Mouse (Mus musculus): ENCODE results near the gene Sphk1.
A peak's percentile ranks its signal among the peaks of the same experiment; 100 is the strongest.

Gene Sphk1

GRCm38 (mm10) chr11:116580031-116580652 is 49.4 kb downstream of the Sphk1 start:
- DNase-seq = no peak

DNA sequence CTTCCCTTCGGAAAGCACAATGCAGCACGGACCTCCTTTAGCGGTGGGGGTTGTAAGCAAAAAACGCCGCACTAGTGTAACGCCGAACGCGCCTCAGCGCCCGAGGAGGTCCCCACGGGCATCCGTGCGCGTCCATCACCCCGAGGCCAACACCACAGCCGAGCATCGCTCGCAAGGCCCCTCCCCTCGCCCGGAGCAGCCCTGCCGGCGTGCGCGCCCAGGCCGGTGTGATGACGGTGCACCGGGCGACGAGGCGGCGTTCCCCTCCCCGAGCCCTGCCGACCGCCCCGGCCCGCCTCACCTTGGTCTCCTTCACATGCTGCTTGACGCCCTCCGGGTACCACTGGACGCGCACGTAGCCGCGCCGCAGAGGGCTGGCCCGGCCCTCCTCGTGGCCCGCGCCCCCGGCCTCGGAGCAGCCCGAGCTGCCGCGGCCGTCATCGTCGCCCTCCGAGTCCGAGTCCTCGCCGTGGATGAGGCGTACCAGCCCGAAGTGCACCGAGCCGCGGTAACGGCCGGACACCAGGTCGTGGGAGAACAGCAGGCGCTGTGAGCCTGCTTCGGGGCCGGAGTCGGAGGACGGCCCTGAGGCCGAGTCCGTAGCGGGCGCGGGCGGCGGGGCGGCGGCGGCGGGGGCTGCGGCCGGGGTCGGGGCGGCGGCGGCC is 50.1 kb downstream of the Sphk1 start:
- DNase-seq = peak; percentile 35

DNA sequence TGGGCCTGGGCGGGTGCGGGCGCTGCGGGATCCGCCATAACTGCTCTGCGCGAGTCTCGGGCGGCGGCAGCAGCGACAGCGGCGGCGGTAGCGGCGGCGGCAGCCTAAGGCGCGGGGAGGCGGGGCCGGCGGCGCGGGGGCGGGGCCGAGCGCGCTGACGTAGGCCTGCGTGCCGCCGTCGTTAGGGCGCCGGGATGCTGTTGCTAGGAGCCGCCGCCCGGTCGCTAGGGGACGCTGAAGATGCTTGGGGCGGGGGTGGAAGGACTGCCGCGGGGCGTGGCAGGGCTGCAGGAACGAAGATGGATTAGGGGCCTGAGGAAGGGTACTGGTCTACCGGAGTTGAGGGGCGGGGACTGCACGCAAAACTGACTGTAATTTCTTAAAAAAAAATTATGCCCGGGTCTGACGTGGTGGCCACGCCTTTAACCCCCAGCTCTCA is 50.7 kb downstream of the Sphk1 start, which contains the start of gene Ube2o:
Gene Ube2o, minus strand, starts transcription at position 72 of the 439 bp plus-strand sequence.
- DNase-seq = peak; percentile 89

DNA sequence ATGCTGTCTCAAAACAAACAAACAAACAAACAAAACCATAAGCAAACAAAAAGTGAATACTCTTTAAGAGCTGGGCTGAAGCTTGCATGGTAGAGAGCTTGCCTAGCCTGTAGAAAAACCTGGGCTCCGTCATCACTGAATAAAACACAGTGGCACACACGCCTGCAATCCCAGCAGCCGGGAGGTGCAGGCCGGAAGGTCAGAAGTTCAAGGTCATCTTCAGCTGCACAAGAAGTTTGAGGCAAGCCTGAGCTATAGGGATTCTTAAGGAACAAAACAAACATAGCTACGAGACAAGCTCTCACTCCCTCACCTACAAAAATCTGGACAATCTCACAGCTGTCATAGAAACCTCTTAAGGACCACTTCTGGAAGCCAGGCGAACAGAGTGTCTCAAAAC is 55.0 kb downstream of the Sphk1 start:
- no peak for DNase-seq

All from lung, postnatal 36 days (tissue).